12 mouse cellular contexts compared by ENCODE assay signal in genomic region chr2:4802395-4803176, GRCm38 (mm10).
DNase-seq lines count a peak whose midpoint lies in the region; ATAC-seq lines count a peak whose summit lies in the region.
"Had no signal": no experiment of that assay in that cellular context is flagged by ENCODE, and none has a peak within 500 bp of the region (broad histone marks: within the 10 kb centered on the region; RNA-seq: fewer than 3 reads in every experiment).

No protein-coding gene starts in this region.

- 60% methylated on average over 18 of the region's 18 CpGs for WGBS in forebrain, embryonic 11.5 days
- WGBS in limb, embryonic 10.5 days, result 53% methylated on average over 18 of the region's 18 CpGs
- 53% methylated on average over 18 of the region's 18 CpGs for WGBS in neural tube, embryonic 14.5 days

- peaks cover 5% of the 10 kb centered on the region for H3K4me1 ChIP-seq in forebrain, embryonic 11.5 days (replicated peaks; ENCODE audit: control insufficient read depth, insufficient read depth, low read length)
- H3K4me1 ChIP-seq in limb, embryonic 10.5 days, result peaks cover 21% of the 10 kb centered on the region
- H3K4me1 ChIP-seq in neural tube, embryonic 14.5 days (ENCODE audit: control insufficient read depth, insufficient read depth, low read length), result no peaks in the 10 kb centered on the region

- 0 out of 2 replicates have a peak overlapping the region, but pooled peaks have one; percentile 11 for H3K4me2 ChIP-seq in forebrain, embryonic 11.5 days (ENCODE audit: low read depth, low read length, severe bottlenecking)
- no peak overlapping the region for H3K4me2 ChIP-seq in neural tube, embryonic 14.5 days (ENCODE audit: low read depth, low read length)

- H3K36me3 ChIP-seq in forebrain, embryonic 11.5 days (ENCODE audit: control insufficient read depth, insufficient read depth, low read length), result no peaks in the 10 kb centered on the region
- no peaks in the 10 kb centered on the region for H3K36me3 ChIP-seq in limb, embryonic 10.5 days
- H3K36me3 ChIP-seq in neural tube, embryonic 14.5 days (ENCODE audit: control insufficient read depth, insufficient read depth, low read length), result no peaks in the 10 kb centered on the region

- no peak overlapping the region for H3K27ac ChIP-seq in forebrain, embryonic 11.5 days (ENCODE audit: low read depth, low read length)
- peak overlapping the region; percentile 61 for H3K27ac ChIP-seq in limb, embryonic 10.5 days
- H3K27ac ChIP-seq in neural tube, embryonic 14.5 days (ENCODE audit: low read depth, low read length), result no peak overlapping the region
- H3K27ac ChIP-seq: heart, adult 2 months had no signal

- peak; percentile 16 for DNase-seq in embryo, embryonic 10 days (ENCODE audit: low spot score)
- DNase-seq in embryo, embryonic 9.5 days (ENCODE audit: extremely low spot score), result no peak
- DNase-seq in forebrain, embryonic 11.5 days (ENCODE audit: low spot score), result no peak
- DNase-seq in limb, embryonic 10.5 days (ENCODE audit: low spot score), result peak; percentile 43
- DNase-seq in left cerebral cortex, adult 11 months (ENCODE audit: low spot score), result no peak
- no peak for DNase-seq in kidney, adult 11 months
- DNase-seq: adrenal gland, adult 8-10 months; cerebellum, adult 9-11 months; heart, adult 2 months; kidney, adult 9 months had no signal

- no peak overlapping the region for H3K9ac ChIP-seq in forebrain, embryonic 11.5 days (ENCODE audit: low read length)
- no peak overlapping the region for H3K9ac ChIP-seq in neural tube, embryonic 14.5 days (replicated peaks; ENCODE audit: low read depth, low read length)

- no peak for ATAC-seq in forebrain, embryonic 11.5 days (replicated peaks; ENCODE audit: low FRiP score)
- peak; percentile 63; the same call in 1 of the 2 replicates for ATAC-seq in neural tube, embryonic 14.5 days (ENCODE audit: low read depth)
- no peak for ATAC-seq in inflammation-experienced regulatory T-cells, adult 6 months

- H3K9me3 ChIP-seq in forebrain, embryonic 11.5 days (ENCODE audit: control insufficient read depth, low read length), result no peaks in the 10 kb centered on the region
- no peaks in the 10 kb centered on the region for H3K9me3 ChIP-seq in limb, embryonic 10.5 days (replicated peaks)
- no peaks in the 10 kb centered on the region for H3K9me3 ChIP-seq in neural tube, embryonic 14.5 days (ENCODE audit: control insufficient read depth, low read length)

- H3K27me3 ChIP-seq in forebrain, embryonic 11.5 days (ENCODE audit: control insufficient read depth, insufficient read depth, low read length), result no peaks in the 10 kb centered on the region
- H3K27me3 ChIP-seq in limb, embryonic 10.5 days (ENCODE audit: low read depth, poor library complexity, severe bottlenecking), result 0 out of 2 replicates have a peak, but pooled peaks cover 6% of the 10 kb centered on the region
- no peaks in the 10 kb centered on the region for H3K27me3 ChIP-seq in neural tube, embryonic 14.5 days (ENCODE audit: control insufficient read depth, insufficient read depth, low read length)

- no peak overlapping the region for H3K4me3 ChIP-seq in forebrain, embryonic 11.5 days (ENCODE audit: low read depth, low read length)
- peak overlapping the region; percentile 29 for H3K4me3 ChIP-seq in limb, embryonic 10.5 days
- H3K4me3 ChIP-seq in neural tube, embryonic 14.5 days (ENCODE audit: low read depth, low read length), result no peak overlapping the region
- H3K4me3 ChIP-seq: heart, adult 2 months had no signal

Comparison
In these comparisons a context has a peak if more than half of its experiments do, and no peak if none do; other contexts are left out.
1. DNase-seq: peak in embryo, embryonic 10 days (single experiment) and limb, embryonic 10.5 days (single experiment); none in embryo, embryonic 9.5 days (single experiment), forebrain, embryonic 11.5 days (single experiment), left cerebral cortex, adult 11 months (single experiment) and kidney, adult 11 months (single experiment).